Mouse (Mus musculus): ENCODE results near the gene Eps8l1.

Gene Eps8l1

DNA sequence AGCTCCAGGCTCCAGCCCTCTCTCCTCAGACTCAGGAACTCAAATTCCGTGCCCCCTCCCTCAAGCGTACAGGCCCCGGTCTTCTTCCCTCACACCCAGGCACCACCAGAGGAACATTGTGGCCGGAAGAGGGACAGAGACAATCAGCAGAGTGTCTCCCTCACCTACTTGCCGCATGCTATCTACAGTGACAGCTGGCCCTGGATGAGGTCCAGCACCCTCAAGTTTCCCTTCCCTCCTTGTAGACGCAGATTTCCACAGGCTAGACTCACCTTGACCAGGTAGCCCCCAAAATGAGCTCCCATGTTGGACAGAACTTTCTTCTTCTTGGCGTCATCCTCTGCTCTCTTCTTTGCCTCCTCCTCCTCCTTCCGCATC, 48.3 kb downstream of the Eps8l1 start:
- WGBS: 70% methylated on average over 8 of the region's 8 CpGs

DNA sequence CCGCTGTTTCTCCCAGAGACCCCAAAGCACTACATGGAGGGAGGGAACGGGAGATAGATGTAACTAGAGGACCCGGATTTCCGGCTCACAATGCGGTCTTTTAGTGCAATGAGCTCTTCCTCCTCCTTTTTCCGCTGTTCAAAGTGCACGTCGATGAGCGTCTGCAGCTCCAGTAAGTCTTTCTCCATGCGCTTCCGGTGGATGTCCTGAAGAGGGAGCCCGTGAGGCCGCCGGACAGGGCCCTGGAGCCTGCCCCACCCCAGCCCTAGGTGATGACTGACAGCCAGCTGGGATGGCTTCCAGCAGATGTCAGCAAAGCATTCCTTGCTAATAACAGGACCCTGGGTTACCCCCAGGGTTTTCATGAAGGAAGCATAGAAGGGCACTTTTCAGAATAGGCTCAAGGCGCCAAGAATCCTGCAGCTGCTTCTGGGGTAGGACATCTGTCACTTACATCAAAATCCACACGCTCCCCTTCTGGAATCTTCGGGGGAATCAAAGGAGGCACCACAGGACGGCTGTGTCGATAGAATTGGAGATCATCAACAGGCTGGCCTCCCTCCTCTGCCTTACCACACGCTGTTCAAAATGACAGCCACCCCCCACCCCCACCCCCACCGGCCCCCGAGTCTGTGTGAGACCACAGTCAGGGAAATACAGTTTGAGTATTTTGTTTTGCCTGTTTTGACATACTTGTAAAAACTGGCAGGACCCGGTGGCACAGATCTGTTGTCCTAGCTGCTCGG, 49.6 kb downstream of the Eps8l1 start:
- WGBS: 27% methylated on average over 24 of the region's 24 CpGs

DNA sequence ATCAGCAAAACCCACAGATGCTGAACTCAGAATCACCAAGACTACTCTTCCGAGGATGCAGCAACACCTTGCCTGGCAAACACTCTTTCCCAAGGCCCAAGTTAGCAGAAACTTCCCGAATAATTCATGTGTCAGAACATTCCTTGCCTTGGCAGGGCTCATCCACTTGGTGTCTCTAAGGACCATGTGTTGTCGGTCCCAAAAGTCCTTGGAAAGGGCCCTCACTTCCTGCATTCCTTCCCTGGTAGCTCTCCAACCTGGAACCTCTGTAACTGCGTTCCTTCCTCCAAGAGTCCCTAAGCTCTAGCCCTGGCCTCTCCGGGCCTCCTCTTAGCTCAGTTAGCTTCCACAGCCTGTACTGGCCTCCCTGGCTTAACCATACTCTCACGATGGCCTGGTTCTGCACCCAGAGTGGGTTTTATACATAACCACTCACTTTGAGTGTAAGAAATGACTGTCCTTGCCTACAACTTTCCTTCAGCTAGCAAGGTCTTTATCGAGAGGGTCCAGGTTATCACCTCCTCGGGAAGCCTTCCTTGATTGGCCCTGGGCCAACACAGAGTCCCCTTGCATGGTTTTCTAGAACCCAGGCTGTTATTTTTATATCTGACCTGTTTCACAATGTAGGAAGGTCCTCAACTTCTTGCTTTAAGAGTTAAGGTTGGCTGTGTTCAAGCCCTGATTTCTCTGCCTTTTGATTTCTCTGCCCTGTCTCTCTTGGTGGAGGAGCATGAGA, 51.2 kb downstream of the Eps8l1 start:
- 75% methylated on average over 8 of the region's 8 CpGs for WGBS

DNA sequence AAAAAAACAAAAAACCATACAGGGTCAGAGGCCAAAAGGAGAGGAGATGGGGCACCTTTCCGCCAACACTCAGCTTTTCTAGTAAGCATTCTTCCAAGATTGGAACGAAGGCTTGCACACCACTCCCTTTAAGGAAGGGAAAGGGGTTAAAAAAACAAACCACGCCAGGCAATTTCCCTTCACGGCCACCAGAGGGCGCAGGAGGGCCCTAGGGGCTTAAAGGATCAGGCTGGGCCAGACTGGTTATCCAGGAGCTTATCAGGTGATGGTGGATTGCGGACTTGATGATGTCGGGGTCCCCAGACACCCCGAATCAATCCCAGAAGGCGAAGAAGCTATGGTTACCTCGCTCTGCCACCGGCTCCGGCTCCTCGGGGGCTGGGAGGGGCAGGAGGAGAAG, 52.8 kb downstream of the Eps8l1 start:
- 34% methylated on average over 13 of the region's 13 CpGs for WGBS

DNA sequence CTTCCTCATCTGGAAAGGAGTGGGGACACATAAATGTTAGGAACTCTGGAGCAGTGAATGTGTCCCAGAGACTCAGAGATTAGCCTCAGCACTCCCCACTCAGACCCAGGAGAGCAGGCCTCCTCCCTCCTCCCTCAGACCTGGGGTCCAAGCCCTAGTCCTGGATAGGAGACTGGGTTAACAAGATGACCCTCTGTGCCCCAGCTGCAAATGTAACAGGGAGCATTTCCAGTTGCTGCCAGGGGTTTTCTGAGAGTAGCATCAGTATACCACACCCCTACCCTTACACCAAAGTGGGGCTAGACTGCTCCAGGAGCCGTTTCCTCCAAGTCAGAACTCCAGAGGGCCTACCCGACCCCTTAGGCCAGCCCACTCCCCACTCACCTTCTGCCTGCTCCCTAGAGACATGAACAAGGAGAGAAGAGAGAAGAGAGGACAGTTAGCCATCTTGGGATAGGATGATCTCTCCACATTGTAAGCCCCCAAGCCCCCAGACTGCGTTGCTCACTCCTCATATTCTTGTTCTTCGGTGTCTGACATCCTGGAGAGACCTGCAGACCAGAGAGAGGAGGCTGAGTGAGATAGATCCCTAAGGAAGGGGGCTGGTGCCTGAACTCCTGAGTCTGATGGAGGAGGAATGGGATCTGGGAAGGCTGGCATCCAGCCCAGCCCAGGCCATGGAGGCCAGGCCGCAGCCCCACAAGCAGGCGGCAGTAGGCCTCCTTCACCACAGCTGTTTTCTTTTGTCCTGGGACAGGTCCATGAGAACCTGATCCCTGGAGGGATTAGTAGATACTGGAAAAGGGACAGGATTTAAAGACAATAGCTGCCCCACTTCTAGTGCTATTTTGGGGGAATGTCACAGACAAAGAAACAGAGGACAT, 53.6 kb downstream of the Eps8l1 start:
- 71% methylated on average over 6 of the region's 6 CpGs for WGBS

DNA sequence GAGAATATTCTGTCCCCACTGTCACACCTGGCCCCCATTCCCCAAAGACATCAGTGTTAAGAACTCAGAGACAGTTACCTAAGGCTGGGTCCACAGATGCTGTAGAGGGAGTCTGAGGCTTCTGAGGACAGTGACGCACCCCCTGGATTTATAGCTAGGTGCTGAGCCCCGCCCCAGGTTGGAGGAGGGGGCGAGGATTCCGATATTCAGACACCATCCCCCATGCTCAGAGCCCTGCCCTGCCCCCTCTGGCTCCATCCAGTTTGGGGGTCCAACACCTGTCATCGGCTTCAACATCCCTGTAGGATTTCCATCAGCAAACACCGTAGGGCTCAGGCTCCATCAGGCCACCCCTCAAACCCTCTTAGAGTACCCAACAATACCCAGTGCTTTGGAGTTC, 55.4 kb downstream of the Eps8l1 start:
- WGBS: 67% methylated on average over 6 of the region's 6 CpGs

DNA sequence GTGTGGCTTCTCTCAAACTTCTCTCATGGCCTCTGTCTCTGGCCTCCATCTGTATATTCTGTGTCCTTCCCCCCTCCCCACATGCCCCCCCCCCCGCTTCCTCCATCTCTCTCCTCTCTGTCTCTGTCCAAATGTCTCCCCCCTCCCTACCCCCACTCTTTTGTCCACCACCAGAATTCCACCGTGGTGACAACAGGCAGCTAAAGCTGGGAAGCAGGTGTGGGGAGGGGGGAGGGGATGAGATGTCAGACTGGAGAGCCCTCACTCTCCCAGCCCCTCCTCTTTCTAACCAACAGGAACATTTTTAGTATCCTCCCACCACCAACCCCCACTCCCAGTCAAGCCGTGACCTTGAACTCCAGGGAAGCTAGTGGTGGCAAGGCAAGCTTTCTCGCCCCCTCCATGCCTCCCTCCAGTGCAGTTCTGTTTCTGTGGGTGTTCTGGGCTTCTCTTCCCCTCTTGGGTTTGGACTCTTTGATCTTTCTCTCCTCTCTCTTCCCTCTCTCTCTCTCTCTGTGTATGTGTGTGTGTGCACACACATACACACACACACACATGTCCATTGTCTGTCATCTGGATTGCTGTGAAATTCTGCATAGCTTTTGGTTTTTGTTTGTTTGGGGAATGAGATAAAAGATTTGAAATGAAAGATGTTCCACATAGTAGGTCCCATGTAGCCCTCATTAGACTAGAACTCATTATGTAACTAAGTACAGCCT, 56.0 kb downstream of the Eps8l1 start, which contains the start of gene Tnnt1:
Gene Tnnt1, minus strand, starts transcription at position 51 of the 719 bp plus-strand sequence.
- WGBS: 50% methylated on average over 4 of the region's 4 CpGs

DNA sequence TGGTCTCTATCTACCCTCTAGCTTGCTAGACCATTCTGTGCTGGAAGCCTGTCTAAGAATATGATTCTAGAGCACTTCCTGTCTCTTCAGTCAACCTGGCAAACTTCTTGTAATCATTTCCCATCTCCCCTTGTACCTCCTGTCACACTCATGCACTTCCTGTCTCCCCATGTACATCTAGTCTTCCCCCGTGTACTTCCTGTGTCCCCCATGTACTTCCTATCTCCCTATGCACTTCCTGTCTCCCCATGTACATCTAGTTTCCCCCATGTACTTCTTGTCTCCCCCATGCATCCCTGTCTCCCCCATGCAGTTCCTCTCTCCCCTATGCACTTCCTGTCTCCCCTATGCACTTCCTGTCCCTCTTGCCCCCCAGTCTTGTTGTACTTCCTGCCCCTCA, 58.0 kb downstream of the Eps8l1 start:
- WGBS: 77% methylated on average over 1 of the region's 1 CpGs

DNA sequence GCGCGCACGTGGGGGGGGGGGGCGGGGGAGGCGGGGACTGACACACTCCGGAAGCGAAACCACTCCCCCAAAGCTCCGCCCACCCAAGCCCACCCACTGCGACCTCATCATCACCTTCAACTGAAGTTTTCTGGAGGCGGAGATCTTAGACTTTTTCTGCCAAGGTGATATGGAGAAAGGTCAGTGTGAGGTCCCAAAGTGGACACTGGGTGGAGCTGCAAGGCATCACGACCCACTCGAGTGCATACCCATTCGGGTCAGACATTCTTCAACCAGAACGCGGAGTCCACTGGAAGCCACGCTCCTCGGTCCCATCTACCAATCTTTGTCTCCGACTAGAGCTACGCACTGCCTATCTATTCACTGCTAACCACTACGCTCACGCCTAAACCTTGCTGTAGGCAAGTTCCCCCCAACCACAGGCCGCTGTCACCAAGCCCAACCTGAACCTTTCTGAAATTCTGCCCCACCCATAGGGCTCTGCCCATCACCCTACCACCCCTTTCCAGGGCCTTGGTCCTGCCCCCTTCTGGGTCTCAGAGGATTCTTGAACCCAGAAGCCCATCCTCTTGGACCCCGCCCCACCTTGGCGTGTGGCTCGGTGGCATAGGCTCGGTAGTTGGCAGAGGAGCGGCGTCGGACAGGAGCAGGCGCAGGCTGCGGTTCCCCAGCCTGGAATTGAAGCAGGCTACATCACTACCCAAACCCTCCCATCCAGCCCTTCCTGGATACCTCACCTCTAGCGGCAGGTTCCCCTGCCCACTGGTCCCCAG, 60.9 kb downstream of the Eps8l1 start:
- 37% methylated on average over 32 of the region's 32 CpGs for WGBS

DNA sequence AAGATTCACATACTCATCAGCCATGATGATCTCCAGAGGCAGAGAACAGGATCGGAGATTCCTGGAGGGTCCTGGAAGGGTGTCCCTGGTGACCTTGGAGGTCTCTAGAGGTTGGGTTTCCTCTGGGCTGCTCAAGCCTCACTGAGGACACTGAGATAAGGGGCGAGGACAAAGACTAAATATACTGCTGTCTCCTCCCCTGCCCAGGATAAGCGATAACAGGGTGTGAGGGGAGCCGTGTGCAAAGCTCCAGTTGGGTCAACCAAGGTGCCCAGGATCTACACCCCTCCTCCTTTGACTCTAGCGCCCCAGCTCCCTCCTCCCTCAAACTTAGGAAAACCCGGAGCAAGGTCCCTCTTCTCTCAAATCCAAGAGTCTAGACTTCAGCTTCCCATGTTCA, 61.8 kb downstream of the Eps8l1 start:
- 90% methylated on average over 6 of the region's 6 CpGs for WGBS

DNA sequence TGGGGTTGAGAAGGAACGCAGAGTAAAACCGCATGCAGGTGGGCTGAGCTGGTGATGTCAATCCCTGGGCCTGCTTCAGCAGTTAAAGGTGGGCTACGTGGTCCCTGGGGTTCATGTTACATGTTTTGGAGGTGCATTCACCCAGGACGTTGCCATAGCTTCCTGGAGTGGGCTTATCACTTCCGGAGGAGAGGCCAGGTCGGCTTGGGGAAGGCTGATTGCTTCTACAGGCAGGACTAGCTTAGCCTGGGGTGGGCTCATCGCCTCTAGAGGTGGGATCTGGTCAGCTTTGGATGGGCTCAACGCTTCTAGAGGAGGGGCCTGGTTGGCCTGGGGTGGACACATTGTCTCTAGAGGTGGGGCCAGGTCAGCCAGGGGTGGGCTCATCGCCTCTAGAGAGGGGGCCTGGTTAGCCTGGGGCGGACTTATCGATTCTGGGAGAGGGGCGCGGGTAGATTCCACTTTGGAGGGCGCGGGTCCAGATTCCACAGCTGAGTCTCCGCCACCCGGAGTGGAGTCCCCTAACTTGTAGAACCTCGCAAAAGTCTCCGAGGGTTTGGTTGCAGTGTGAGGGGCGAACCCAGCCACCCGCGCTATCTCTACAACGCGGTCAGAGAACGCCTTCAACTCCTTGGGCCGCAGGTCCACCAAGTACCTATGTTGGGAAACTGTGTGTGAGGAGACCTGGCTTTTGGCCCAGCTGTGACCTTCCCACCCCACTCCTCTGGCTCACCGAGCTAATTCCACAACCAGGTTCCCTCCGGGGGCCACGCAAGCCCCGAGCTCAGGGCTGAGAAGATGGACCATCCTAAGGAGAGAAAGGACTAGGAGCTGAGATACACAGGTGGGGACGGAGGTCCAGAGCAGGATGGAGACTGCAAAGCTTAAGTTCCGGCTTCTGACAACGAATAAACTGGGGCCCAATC, 63.0 kb downstream of the Eps8l1 start:
- 94% methylated on average over 33 of the region's 33 CpGs for WGBS

DNA sequence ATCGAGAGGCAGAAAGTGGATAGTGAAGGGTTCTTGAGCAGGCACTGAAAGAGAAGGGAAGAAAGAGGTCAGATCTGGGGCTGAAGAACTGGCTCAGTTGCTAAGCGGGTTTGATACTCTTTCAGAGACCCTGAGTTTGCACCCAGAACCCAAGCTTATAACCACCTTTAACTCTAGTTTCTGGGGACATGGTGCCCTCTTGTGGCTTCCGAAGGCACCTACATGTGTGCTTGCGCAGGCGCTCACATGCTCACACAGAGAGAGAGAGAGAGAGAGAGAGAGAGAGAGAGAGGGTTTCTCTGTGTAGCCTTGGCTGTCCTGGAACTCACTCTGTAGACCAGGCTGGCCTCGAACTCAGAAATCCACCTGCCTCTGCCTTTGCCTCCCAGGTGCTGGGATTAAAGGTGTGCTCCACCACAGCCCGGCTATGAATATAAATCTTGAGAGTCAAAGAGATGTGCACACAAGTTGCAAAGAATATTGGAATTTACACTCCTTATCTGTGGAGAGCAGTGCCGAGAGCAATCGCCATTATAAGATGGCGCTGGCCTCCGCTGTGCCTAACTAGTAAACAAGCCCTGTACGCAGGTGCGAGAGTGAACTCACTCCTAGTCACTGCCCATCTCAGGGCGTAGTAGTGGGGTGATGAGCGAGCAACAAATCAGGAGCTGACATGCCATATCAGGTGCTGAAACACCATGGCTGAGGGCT, 63.9 kb downstream of the Eps8l1 start, which contains the start of gene Tnni3:
Gene Tnni3, minus strand, starts transcription at position 18 of the 711 bp plus-strand sequence.
- WGBS: 69% methylated on average over 15 of the region's 15 CpGs

DNA sequence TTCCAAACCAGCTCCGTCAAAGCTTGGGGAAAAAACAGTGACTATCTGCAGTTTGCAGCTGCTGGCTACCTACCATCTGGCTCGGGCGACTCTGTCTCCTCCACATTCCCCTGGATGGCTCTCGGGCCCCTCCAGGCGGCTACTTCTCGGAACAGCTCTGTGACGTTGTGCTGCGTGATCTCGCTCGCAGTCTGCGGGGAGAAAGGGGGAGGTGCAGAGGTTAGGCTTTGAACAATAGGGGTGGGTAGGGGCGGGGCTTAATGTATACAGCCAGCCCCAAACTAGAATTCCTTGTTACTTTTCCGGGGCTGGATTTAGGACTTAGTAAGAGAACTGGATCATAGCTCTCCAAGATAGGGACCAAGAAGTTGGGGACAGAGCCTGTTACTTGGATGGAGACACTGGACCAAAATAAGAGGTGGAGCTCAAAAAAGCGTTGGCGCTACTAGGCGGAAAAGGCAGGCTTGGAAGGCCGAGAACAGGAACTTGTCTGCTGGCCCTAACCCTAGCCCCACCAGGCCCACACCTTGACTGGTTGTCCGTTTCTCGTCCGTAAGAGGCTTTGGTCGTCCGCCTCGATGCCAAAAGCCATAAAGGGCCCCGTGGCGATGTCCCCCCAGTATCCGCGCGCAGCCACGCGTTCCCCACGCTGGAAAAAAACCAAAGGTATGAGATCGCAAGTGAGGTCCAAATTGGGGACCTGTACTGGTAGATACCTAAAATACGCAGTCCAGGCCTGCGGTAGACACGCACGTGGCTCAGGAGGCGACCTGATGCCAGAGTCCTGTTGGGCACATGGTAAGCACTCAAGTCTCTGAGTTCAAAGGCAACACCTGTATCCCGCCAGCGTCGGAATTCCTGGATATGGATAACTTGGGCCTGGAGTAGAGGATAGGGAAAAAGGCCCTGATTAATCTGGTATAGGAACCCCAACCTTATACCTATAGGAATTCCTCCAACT, 66.1 kb downstream of the Eps8l1 start:
- WGBS: 28% methylated on average over 40 of the region's 40 CpGs

DNA sequence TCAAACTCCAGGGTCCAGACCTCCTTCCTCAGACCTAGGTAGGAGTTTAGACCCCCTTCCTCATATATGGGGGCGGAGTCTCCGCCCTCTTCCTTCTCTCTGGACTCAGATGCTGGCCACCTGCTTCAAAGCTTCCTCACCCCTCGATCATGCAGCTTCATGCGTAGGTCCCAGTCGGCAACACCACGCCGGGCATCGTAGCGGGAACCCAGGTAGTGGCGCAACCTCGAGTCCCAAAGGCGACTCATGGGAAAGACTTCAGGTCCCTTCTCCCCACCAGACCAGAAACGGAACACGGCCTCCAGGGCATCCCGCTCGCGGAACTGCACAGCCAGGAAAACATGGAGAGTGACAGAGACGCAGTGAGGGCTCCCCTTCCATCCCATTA, 66.8 kb downstream of the Eps8l1 start:
- WGBS: 62% methylated on average over 18 of the region's 18 CpGs
